In genomic region chr11:106681138-106681537, GRCm38 (mm10) we compare ENCODE assay signal across 17 mouse cellular contexts.
"Had no signal": no experiment of that assay in that cellular context is flagged by ENCODE, and none has a peak within 500 bp of the region (broad histone marks: within the 10 kb centered on the region; RNA-seq: fewer than 3 reads in every experiment).

No protein-coding gene starts in this region.

- DNase-seq: kidney, adult 2 months; kidney, postnatal 25 days; layer of hippocampus, adult 9-11 months; liver; liver, embryonic 13.5 days; liver, postnatal 0 days; lung, postnatal 14 days; right cerebral cortex, adult 18-20 months; spleen, adult 18-20 months; thymus, adult 18-20 months; thymus, postnatal 36 days had no signal

- H3K4me2 ChIP-seq: limb, embryonic 12.5 days; liver, embryonic 13.5 days; lung, embryonic 15.5 days; midbrain, embryonic 11.5 days; midbrain, embryonic 15.5 days had no signal

- ATAC-seq: liver, postnatal 0 days; midbrain, embryonic 15.5 days had no signal

- H3K27me3 ChIP-seq: limb, embryonic 12.5 days; liver, embryonic 13.5 days; lung, embryonic 15.5 days; megakaryocyte, embryonic 14.5 days; midbrain, embryonic 15.5 days had no signal

- H3K9ac ChIP-seq: limb, embryonic 12.5 days; liver, embryonic 13.5 days; liver, postnatal 0 days; lung, embryonic 15.5 days; midbrain, embryonic 15.5 days had no signal

- H3K4me3 ChIP-seq: limb, embryonic 12.5 days; liver, embryonic 13.5 days; lung, embryonic 15.5 days; megakaryocyte, embryonic 14.5 days; midbrain, embryonic 15.5 days had no signal

- H3K9me3 ChIP-seq: limb, embryonic 12.5 days; liver, embryonic 13.5 days; lung, embryonic 15.5 days; megakaryocyte, embryonic 14.5 days; midbrain, embryonic 15.5 days had no signal

- H3K36me3 ChIP-seq: limb, embryonic 12.5 days; liver, embryonic 13.5 days; lung, embryonic 15.5 days; midbrain, embryonic 15.5 days had no signal

- H3K27ac ChIP-seq: limb, embryonic 12.5 days; liver, embryonic 13.5 days; lung, embryonic 15.5 days; macrophage; midbrain, embryonic 15.5 days had no signal

- H3K4me1 ChIP-seq: limb, embryonic 12.5 days; midbrain, embryonic 15.5 days had no signal
